Mouse (Mus musculus) liver, adult (tissue): ENCODE measurements around the gene Zbtb33.

Experiments
- GATA4 ChIP-seq: IDR thresholded peaks from 2 replicates; pipeline ENCODE4 v1.6.1; 2014; ENCODE audit warnings: mild to moderate bottlenecking, low read length; ENCODE audit not compliant: insufficient replicate concordance

The Zbtb33 gene

DNA sequence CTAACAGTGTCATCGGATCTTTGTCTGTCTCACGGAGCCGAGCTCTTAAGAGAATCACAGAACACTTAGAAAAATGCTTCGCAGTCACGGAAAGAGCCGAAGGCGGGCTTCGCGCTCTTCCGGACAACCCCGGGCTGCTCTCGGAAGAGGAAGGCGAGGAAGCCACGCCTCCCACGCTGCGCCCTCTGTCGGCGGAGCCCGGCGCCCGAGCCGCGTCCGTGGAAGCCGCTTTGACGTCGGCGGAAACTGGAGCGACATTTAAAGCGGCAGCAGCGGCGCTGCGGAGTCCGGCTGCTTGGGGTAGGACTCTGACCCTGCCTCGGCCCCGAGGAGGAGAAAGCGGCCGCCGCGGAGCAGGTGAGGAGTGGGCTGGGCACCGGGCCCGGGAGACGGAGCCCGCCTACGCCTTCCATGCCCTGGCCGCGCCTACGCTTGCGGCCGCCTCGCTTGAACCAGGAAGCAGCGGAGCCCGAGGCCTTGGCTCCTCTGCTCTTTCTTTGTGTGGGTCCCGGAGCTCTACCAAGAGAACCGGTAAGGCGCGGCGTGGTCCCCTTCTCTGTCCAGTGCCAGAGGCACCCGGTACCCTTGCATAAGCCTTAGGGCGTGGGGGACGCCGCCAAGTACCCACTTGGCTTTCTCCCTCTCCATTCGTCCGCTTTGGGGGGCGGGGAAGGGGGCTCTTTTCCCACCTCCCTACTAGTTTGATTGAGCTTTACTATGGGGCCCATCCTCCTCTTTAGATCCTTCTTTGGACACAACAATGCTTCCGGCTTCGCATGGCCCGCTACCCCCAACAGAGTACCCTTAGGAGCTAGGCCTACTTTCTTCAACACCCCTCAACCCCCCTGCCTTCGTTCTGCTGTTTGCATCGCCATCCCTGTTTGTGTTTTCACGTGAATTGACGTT is at the start of gene Zbtb33:
TSS of gene Zbtb33 (plus strand) at position 242 of the 906 bp plus-strand sequence.
- TF ChIP-seq GATA4, result no peak

DNA sequence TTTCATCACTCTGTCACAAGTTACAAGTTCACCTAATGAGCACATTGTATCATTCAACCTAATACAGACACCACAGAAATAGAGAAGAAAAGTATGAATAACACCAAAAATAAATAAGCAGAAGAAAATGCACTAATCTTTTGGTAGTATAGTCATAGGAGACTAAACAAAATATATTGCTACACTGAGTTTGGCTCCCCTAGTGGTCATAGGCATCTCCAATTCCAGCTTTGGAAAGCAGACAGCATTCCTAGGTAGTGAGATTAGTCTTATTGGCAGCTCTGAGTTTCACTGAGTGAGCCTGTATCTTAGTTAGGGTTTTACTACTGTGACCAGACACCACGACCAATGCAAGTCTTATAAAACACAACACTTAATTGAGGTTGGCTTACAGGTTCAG is 30.5 kb upstream of the Zbtb33 start:
- TF ChIP-seq GATA4, result no peak

GRCm38 (mm10) chrX:38165315-38165714 is 24.3 kb upstream of the Zbtb33 start:
- no peak for TF ChIP-seq GATA4

DNA sequence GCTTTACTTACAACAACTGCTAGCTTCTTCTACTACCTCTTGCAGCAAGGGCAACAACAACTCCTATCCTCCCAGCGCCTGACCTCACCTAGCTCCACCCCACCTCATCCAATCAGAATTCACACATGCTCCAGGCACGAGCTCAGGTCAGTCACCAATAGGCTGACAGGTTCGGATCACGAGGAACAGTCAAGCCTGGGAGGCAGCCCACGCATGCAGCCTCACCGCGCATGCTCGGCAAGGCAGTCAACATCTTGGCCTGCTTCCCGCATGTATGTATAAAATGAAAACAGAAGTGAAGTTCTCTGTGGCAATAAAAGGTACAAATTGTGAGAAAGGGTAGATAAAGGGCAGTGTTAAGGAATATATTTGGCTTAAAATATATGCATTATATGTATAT is 23.5 kb upstream of the Zbtb33 start:
- no peak for TF ChIP-seq GATA4

DNA sequence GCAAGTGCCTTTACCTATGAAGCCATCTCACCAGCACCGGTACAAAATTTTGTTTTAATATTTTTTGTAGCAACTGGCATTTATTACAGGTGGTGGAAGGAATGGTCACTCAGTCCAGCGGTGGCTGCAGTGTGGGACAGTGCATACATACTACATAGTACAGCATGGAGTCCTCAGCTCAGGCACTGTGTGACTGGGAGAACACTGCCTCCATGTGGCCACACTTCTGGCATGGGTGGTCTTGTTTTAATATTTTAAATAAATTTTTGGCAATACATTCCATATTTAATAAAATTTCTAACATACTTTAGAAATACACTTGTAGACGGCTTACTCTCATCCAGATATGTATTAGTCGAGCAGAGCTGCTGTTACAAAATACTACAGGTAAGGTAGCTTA is 23.0 kb upstream of the Zbtb33 start:
- TF ChIP-seq GATA4, result no peak

- no peak for TF ChIP-seq GATA4
Measured at GRCm38 (mm10) chrX:38180656-38181607, 8.7 kb upstream of the Zbtb33 start.

DNA sequence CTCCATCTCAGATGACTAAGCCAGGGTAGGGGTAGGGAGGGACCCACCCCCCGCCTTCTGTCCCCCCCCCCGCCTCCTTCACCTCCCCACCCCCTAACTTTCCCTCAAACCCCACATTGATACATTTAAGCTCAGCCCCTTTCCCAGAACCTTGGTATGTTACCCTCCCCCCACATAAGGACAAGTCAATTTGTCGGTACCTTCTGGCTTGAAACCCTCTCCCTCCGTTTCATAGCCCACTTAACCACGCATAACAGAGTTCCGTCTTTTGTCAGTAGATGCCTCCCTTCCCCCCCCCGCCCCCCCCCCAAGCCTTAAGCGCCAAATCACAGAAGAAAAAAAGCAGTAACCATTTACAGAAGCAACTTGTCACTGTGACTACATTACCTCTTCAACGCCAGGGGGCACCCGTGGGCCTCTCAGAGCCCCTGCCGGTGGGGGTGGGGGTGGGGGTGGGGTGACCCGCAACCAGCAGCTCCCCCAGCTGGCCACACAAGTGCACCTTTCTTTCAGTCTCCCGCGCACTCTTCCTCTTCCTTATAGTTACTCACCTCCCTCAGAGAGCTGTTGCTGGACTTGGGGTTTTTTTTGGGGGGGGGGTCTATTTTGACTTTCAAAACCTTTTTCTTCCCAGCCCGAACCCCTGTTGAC is 7.9 kb upstream of the Zbtb33 start:
- no peak for TF ChIP-seq GATA4

DNA sequence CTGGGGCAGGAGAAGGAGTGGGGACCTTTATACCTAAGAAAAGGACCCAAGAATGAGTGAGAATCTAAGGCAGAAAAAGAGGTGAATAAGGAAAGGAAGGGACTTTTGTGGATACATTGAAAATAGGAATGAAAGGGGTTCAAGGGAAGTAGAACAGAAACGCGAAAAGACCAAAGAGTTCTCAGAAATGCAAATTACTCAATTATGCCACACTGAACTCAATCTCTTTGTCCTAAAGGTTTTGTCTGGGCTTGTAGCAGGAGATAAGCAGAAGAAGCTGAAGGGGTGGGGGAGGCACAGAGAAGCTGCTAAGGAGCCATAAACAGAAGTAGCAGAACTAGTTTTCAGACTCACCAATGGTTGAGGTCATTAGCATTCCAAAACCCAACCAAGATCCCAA is 4.1 kb upstream of the Zbtb33 start:
- no peak for TF ChIP-seq GATA4

DNA sequence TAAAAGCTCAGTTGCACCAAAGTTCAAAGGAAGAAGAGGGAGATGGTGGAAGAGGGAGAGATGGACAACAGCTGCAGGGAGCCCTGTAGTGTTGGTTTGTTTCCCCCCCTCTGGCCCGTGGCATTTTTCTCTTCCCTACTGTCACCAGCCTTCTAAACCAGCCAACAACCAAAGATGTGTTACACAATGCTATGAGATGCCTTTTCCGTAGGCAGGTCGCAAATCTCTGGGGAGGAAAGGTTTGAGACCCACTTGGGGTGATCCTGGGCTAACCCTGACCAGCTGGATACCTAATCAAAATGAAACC is 818 bp downstream of the Zbtb33 start:
- no peak for TF ChIP-seq GATA4

DNA sequence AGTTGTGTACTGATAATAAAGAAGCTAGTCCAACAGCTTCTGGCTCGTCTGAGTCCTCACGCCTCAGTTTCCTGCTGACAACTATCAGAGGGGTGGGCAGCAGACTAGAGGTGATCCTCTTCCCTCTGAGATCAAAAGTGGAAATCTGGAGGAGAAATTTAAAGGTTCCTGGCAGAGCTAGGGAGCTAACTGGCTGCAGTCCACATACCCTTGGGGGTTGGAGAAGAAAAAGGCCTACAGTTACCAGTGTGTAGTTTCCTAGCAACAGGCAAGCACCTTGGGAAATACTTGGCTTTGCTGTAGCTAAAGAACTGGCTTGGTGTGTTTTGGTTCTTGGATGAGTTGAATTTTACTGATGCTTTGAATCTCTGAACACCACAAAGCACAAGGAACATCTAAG is 12.2 kb downstream of the Zbtb33 start:
- TF ChIP-seq GATA4, result no peak

- no peak for TF ChIP-seq GATA4
Measured at GRCm38 (mm10) chrX:38207392-38207791, 17.8 kb downstream of the Zbtb33 start.

GRCm38 (mm10) chrX:38216986-38217675 is 27.5 kb downstream of the Zbtb33 start:
- TF ChIP-seq GATA4, result no peak

GRCm38 (mm10) chrX:38217676-38217991 is 28.0 kb downstream of the Zbtb33 start:
- no peak for TF ChIP-seq GATA4

DNA sequence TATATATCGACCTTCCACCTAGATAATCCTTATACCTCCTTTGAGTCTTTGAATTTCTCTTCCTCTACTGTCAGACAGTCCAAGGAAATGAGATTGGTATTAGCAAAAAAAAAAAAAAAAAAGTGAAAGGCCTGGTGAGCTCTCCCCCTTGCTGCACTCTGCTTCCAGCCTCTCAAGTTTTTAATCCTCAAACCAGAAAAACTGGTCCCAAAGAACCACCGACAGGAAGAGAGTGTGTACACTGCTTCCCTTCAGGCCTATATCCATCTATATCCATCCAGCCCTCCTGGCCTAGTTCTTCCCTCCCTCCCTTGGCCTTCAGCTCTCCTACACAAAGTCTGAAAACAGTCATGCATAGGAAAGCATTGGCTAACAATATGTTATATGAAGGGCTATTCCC is 33.2 kb downstream of the Zbtb33 start:
- TF ChIP-seq GATA4, result no peak

- no peak for TF ChIP-seq GATA4
Measured at GRCm38 (mm10) chrX:38229888-38230287, 40.3 kb downstream of the Zbtb33 start.
